Mouse (Mus musculus) kidney, postnatal 14 days (tissue): ENCODE measurements around the gene St3gal3.

Experiments
- DNase-seq: peaks from one replicate; pipeline ENCODE4 v3.0.0; 2022; ENCODE audit warnings: mixed read lengths

The St3gal3 gene

DNA sequence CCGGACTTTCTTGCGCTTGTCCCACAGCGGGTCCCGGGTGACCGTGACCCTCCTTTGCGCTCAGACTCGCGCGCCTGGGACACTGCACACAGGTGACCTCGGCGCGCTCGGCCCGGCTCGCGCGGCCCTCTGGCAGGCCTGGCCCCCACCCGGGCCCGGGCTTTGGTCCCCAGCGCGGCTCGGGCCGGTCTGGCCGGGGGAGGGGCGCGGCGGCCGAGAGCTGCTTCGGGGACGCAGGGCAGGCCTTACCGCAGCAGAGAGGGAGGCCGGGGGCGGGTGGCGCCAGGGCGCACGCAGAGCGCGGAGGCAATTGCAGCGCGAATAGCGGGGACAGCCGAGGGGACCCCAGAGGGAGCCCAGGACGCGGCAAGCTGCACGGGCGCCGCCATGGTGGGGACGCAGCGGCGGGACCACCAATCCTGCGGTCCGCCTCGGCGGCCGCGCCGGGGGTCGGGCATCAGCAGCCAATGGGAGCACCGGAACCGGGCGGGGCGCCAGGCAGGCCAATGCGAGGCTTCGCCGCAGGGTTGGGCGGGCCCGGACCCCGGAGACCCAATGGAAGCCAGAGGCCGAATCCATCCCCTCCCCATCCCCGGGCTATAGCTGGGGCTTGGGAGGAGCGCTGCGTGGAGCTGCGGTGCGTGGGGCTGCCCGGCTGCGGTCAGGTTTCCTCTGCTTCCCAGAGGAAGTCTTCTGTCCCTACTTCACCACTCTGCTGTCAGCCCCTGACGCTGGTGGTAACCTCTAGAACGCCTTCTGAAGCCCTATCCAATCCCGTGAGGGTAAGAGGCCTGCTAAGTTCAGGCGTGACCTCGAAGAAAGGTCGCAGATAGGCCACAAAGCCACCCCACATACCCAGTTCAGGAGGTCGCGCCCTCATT lies at the start of gene St3gal3:
St3gal3 (minus strand) TSS at position 430 of the 881 bp plus-strand sequence.
- peak; percentile 99 for DNase-seq

GRCm38 (mm10) chr4:118180301-118181080 lies 45.8 kb upstream of the St3gal3 start:
- DNase-seq = no peak

DNA sequence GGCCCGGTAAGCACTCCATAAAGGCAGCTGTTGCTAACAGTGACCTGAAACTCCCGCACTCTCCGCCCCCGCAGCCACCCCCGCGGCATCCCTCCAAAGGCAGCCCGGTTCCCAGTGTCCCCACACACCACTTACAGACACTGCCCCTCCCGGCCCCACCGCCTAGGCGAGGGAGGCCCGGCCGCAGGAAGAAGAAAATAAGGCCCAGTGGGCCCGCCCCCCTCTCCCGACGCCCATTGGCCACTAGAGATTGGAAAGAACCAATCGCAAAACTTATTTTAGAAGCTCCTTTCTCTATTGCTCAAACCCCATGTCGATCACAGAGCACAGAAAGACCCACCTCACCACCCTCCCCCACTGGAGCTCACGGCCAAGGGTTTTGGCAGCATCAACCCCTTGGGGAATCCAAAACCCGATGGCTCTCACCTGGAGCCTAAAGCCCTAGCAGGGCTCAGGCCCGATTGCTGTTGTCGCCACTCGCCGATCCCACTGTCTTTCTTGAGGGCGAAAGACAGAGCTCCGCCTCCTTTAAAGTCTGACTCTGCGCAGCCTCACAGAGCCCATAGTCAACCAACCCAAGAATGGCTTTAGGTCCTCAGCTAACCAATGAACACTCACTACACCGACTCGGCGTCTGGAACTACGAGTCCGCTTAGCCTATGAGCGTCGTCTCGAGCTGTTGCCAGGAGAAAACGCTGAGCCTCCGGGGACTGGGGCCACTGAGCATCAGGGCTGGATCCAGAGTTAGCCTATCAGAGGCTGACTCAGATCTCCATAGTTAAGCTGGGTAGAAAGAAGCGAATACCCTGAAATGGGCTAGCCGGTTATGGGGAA lies 45.0 kb upstream of the St3gal3 start, which contains the start of gene Kdm4a:
Kdm4a (minus strand) TSS at position 577 of the 834 bp plus-strand sequence.
- DNase-seq = peak; percentile 96

- no peak for DNase-seq
Measured at GRCm38 (mm10) chr4:118178952-118179466, 44.3 kb upstream of the St3gal3 start.

- no peak for DNase-seq
Measured at GRCm38 (mm10) chr4:118172461-118172860, 37.7 kb upstream of the St3gal3 start.

GRCm38 (mm10) chr4:118171006-118171405 lies 36.3 kb upstream of the St3gal3 start:
- DNase-seq = no peak

- no peak for DNase-seq
Measured at GRCm38 (mm10) chr4:118162123-118162522, 27.4 kb upstream of the St3gal3 start.

- DNase-seq = no peak
Measured at GRCm38 (mm10) chr4:118157666-118158065, 23.0 kb upstream of the St3gal3 start.

DNA sequence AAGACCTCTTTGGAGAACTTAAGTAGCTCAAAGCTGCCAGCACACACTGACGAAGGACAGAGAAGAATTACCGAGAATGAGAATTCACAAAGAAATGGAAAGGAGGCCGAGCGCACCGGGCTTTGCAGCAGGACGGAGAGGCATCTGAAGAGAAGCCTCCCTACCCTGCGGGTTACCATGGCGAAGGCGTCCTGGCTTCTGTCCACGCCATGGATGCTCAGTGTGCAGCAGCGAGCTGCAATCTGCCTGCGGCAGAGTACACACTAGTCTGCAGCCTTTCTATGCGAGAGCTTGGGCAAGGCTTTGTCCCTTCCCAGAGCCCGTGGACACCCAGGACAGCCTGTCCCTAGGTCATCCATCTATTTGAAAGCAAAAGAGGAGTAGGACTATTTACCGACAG lies 21.8 kb upstream of the St3gal3 start:
- DNase-seq = no peak

DNA sequence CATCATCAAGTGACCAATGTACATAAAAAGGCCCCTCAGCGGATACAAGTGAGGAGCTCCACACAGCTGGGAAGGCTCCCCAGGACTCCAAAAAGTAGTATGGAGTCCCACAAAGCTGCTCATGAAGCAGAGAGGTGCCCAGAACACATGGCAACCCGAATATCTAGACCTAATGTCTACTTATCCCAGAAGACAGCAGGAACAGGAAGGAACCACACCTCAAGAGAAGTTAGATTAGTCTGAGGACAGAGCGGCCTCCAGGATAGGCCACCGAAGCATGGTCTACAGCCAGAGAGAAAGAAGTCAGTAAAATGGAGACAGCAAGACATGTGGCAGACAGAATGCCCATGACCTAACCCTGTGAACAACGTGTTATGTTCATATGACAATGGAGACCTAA lies 20.2 kb upstream of the St3gal3 start:
- DNase-seq = no peak

- no peak for DNase-seq
Measured at GRCm38 (mm10) chr4:118152020-118152785, 17.5 kb upstream of the St3gal3 start.

- no peak for DNase-seq
Measured at GRCm38 (mm10) chr4:118150804-118151203, 16.1 kb upstream of the St3gal3 start.

- no peak for DNase-seq
Measured at GRCm38 (mm10) chr4:118149956-118150680, 15.4 kb upstream of the St3gal3 start.

DNA sequence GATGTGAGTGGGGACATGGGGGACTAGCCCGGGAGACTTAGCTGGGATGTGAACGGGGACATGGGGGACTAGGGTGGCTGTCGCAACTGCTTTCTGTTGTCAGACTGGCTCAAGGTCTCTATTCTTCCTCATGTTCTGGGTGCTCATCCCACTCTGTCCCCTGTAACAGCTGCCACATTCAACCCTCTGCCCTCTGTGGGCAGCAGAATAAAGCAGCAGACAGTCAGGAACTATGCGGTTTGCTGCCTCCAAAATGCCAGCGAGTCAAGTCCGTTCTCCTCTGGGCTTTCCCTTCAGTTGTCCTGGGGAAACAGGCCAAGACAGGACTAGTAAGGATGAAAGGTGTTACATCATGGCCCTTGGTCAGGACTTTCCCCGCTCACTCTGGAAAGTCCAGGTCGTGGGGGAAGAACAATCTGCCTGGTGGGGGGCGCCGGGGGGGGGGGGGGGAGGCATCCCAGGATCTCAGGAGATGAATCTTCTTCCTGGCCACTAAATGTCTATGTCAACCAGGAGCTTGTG lies 14.4 kb upstream of the St3gal3 start:
- no peak for DNase-seq

- DNase-seq = no peak
Measured at GRCm38 (mm10) chr4:118148317-118148687, 13.6 kb upstream of the St3gal3 start.

- DNase-seq = no peak
Measured at GRCm38 (mm10) chr4:118147547-118148316, 13.0 kb upstream of the St3gal3 start.

- DNase-seq = no peak
Measured at GRCm38 (mm10) chr4:118147090-118147489, 12.4 kb upstream of the St3gal3 start.

DNA sequence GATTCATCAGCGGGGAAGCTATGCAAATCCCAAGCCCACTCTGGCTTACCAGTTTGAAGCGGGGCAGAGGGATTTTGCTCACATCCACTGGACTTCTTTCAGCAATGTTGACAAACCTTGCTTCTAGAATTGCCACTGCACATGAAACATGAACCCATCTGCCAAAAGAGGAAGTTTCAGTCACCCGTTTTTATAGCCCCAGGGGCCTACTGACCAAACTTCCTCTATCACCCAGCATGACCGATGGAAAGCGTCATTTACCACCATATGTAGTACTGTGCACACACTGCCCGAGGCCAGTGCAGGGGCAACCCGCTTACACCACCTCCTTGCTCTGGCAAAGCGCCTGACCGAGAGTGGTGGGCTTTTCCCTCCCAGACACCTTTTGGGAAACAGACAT lies 9.6 kb upstream of the St3gal3 start:
- DNase-seq = no peak

GRCm38 (mm10) chr4:118143679-118144078 lies 9.0 kb upstream of the St3gal3 start:
- DNase-seq = peak; percentile 81

DNA sequence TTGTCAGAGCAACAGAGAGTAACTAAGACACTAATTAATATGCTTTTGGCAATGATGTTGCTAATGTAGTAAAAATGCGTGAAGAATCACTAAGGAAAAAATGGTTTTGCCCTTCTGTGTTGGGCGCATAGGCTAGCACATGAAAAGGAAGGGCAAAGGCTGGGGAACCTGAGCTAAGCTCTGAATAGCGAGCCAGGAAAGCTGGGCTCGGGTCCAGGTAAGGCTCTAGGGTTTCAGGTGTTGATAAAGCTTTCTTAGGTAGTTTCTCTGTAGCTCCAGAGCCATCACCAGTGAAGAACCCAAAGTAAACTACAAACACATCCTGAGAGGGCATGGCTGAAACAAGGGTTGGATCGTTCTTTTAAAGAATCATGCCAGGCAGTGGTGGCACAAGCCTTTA lies 6.8 kb upstream of the St3gal3 start:
- peak; percentile 26 for DNase-seq
